Mouse (Mus musculus) ES-E14 (cell line): ENCODE results near the gene Arap2.

ENCODE experiments used
- CHD2 ChIP-seq: IDR thresholded peaks from 2 replicates; pipeline ENCODE4 v1.6.1; 2014; ENCODE audit warnings: mild to moderate bottlenecking, low read depth, low read length, inconsistent platforms
- HCFC1 ChIP-seq: IDR thresholded peaks from 2 replicates; pipeline ENCODE4 v1.6.1; 2012; ENCODE audit warnings: low read length, inconsistent platforms, borderline replicate concordance; ENCODE audit not compliant: insufficient read depth
- ZC3H11A ChIP-seq: IDR thresholded peaks from 2 replicates; pipeline ENCODE4 v1.6.1; 2012; ENCODE audit warnings: low read depth, mild to moderate bottlenecking, inconsistent platforms, low read length, borderline replicate concordance
- ZNF384 ChIP-seq: IDR thresholded peaks from 2 replicates; pipeline ENCODE4 v1.6.1; 2012; ENCODE audit warnings: low read depth, low read length, inconsistent platforms

DNA sequence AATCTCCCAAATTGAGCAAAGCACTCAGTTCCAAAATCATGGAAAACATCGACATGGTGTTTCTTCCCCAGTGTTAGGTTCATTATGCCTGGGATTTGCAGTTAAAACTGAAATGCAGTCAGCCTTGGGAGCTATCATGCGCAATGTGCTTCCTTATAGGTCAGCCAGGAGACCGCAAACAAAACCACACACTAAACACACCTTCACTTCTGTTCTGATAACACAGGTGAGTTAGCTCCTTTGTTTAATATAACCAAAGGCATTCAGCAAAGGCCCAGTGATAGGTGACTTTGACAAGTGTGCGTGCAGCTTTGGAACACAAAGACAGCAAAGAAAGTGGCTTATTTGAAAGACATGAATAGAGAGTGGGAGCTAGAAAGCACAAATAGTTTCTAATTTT, 101.1 kb downstream of the Arap2 start:
- TF ChIP-seq CHD2 (no peak), ZNF384 (no peak), ZC3H11A (no peak), HCFC1 (no peak)
